Mouse (Mus musculus): Measurements from ENCODE around the gene Abca4. TPM values are rescaled to one million over a fixed set of nuclear protein-coding genes. Genes with fewer than 3 reads are reported as not detected.

The Abca4 gene
- 0.35 and 0.46 TPM in 2 replicates for polyA plus RNA-seq (2012; rRNA removed)

DNA sequence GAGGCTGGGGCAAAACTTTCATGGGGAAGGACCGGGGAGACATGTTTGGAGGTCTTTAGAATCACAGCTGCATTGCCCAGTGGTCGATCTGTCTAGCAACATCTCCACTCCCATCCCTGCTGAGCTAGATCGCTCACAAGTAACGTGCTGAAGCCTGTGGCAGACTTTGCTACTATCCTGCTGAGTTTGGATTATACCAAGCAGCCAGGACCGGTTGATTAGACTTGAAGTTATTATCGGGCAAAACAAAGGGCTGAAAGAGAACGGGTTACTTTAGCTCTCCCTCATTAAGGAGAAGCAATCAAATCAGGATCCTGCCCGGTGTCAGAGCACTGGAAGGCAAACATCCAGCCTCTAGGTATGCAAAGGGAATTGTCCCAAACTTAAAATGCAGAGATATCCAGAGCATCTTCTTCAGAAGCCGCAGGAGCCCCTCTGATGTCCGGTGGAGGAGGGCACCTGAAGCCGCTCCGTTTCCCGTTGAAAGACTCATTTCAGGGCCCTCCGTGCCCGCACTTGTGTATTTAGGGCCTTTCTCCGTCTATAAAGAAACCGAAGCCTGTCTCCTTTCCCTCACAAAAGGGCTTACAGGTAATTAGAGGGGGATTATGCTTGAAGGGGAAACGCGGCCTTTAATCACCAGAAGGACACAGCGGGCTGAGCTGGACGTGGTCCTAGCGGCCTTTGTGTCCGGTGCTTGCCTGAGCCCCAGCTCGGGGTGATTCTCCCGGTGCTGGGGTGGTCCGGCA, at the start of gene Abca4:
Abca4 (plus strand) TSS at position 645 of the 749 bp plus-strand sequence.

Other genes with a start within 250 kb of the Abca4 start
- gene Abcd3, start 229.1 kb upstream of the Abca4 start, polyA plus RNA-seq (2012; rRNA removed): 6.3 and 11.3 TPM in 2 replicates
- 5.5 and 6.3 TPM in 2 replicates for gene Arhgap29, start 91.9 kb upstream of the Abca4 start, polyA plus RNA-seq (2012; rRNA removed)
- gene Gclm, start 201.1 kb downstream of the Abca4 start, polyA plus RNA-seq (2012; rRNA removed): 217 and 229 TPM in 2 replicates
- 3.8 and 5.1 TPM in 2 replicates for gene Dnttip2, start 229.9 kb downstream of the Abca4 start, polyA plus RNA-seq (2012; rRNA removed)
- 64.1 and 71.7 TPM in 2 replicates for gene Bcar3, start 249.7 kb downstream of the Abca4 start, polyA plus RNA-seq (2012; rRNA removed)